Mouse (Mus musculus) CD4-positive, CD25-positive, alpha-beta regulatory T cell, adult 4 months (primary cell): ENCODE measurements around the gene Slc6a17. TPM values are rescaled to one million over a fixed set of nuclear protein-coding genes. Genes with fewer than 3 reads are reported as not detected.

Experiments
- ATAC-seq: one replicate; pipeline ENCODE4 v1.8.0; 2017
- polyA plus RNA-seq, 2 experiments: library from polyadenylated mRNA; unstranded; fragments of 100-300 nt; shearing (Covaris generic); gene quantifications; one replicate each; pipeline ENCODE4 v1.2.1; 2017

Gene Slc6a17
- polyA plus RNA-seq, 2 experiments from 2014 or later = not detected

DNA sequence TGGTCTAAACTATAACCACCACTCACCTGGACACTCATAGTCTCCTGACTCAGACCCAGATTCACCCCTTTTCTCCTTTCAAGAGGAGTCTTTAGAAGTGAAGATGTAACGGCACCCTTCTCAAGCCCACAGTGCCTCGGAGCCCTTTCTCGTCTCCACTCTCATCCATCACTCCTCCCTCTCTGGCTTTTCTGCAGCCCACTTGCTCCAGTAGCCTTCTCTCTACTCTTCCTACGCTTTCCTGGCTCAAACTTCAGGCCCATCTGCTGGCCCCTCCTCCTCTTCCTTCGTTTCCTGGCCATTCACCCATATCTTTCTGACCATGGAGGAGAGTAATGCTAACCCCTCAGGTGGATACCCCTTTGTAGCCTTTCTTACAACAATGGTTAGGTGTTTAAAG, 3.1 kb upstream of the Slc6a17 start:
- no peak for ATAC-seq

DNA sequence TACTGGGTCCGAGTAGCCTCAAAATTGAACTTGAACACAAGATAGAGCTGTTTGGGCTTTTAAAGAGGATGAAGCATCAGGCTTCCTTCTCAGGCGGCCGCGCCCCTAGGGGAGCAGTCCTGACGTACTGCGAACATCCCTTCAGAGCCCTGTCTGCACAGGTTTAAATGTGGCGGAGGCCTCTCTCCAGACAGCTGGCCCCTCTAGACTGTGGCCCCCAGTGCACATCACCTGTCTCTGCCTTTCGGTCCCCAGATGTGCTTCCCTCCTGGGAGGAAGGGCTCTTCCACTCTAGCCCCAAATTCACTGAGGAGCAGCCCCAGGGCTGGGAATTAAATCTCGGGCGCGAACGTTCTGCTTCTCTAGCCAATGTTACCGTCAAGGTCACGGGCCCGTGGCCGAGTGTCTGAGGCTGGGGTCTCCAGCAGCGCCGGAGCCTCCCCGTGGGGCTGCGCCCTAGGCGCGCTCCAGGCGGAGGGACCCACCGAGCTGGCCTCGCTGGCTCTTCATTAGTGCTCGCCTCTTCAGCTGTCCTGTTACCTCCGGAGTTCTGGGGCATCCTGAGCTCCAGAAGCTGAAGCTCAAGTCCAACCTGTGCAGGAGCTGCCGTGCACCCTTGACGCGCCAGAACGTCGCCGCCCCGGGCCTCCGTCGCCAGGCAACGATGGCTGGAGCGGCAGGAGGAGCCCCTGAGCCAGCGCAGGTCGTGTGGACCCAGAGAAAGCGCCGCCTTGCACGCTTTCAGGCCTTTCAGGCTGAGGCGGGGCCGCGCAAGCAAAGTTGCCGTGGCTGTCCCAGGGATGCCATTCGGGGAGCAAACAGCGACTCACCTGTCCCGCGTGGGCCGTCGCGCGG, 815 bp downstream of the Slc6a17 start:
- ATAC-seq = no peak

DNA sequence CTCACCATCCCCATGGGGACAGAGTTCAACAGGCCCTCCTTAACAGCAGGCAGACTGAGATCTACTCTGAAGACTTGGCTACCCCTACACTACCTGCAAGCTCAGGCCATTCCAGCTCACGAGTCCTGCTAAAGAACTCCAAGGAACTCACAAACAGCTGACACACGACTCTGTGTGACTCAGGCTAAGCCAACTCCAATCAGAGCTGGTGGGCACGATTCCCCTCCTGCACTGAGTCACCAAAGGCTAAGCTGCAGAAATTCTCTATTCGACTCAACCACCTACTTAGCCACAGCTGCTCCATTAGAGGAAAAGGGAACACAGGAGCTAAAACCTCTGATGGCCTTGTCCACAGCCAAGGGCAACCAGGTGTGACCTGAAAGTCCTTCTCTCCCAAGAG, 1.8 kb downstream of the Slc6a17 start:
- no peak for ATAC-seq

DNA sequence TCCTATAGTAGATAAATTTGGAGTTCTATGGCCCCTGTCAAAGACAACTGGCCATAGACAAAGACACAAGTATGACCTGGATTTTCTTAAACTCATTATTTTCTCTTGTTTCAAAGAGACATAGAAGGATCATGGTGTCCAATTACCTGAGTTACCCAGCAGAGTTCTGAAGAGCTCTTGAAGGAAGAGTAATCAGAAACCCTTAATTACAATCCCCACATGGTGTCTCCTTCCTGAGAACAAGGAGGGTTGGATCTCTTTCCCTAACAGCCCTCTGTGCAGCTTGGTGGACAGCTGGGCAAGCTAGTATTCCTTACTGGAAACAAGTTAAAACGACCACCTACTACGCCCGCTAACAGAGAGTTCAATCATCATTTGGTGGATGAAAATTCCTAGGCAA, 6.4 kb downstream of the Slc6a17 start:
- no peak for ATAC-seq

DNA sequence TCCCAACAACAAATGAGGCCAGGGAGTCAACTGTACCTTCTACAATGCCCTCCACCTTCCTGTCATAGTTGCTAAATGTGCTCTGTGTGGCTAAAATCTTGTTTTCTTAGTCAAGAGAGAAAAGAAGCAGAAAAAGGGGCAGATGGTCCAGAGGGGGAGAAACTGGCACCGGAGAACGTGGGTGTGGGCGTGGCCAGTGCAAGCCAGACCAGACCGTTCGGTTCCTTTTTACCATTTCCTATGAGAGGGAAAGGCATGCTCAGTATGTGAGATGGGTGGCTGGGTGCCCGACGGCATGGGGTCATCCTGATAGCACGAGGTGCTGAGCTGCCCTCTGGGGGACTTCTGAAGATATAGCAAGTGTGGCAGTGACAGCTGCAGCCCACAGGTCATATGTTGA, 9.1 kb downstream of the Slc6a17 start:
- ATAC-seq = no peak

DNA sequence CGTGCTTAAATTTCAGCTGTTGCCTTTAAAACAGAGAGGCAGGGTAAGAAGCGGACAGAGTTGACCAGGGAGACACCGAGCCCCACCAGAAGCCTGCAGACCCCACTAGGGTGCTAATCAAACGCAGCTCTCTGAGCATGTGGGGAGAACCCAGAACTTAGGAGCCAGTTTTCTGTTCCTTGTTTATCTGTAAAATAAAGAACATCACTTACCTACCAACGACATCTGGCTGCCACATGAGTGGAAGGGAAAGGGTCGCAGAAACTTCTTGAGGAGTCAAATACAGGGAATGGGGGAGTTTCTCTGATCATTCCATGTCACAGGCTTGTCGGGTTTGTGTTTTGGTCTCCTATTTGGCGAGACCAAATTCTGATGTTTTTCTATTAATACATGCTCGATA, 9.9 kb downstream of the Slc6a17 start:
- no peak for ATAC-seq

DNA sequence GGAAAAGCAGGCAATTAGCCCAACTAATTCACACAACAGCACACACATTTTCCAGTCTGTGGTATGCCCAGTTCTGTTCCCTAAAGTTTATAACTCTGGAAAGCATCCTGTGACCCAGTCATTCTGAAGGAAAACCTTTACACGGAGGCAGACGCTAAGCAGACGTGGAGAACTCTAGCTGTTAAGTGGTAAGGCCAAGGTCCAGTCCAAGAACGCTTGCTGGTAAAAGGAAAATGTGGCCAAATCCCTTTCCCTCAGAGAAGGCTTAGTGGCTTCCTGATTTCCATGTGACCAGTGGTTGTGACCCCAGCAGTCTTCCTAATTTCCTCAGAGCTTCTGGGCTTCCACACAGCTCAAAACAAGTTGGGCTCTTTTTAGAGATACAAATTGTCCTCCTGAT, 11.3 kb downstream of the Slc6a17 start:
- no peak for ATAC-seq

DNA sequence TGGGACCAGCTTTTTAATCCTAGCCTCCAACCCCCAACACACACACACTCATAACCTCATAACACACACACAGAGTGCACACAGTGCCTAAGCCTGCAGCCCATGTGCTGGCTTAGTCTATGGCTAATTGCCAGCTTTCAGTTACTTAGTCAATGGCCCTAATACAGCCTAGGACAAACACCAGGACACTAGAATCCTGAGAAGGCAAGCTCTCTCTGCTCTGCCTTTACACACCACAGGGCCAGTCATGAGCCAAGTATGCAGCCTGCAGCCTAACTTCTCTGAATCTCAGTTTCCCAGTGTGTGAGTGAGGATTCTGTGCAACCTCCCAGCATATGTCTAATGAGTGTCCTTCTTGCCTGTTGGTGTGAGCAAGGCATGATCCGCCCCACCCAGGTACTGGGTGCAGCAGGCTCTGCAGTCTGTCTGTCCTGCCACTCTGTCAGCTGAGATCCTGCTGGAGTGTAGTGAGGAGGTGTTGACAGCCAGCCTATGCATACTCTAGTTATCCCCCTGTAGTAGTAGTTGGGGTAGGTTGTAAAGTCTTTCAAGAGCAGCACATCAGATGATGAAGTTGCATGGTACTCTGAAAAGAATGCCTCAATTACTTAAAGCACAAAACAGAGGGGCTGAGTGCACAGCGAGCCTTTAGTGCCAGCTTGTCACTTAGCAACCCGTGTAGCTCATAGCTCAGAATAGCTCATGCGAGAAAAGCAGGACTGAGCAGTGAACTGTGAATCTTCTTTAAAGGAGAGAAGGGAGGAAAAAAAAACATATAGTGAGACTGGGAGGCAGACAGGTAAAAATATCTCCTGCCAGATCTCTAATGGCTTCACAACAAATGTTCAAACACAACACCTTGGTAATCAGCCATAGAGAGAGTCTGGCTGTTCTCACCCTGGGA, 12.1 kb downstream of the Slc6a17 start:
- ATAC-seq = no peak

DNA sequence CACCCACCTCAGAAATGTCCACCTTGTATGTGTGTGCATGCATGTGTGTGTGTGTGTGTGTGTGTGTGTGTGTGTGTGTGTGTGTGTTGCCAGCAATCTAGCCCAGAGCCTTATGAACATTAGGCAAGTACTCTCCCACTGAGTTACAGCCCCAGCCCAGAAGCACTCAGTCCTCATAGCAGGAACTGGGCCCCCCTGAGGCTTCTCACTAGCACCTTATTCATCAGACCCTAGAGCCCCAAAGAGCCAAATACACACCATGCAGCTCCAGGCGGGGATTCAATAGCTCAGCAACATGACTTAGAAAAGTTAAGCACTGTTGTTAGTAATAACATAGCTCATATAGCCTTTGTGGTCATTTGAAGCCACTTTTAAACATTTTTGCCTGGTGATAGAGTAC, 13.3 kb downstream of the Slc6a17 start:
- no peak for ATAC-seq

DNA sequence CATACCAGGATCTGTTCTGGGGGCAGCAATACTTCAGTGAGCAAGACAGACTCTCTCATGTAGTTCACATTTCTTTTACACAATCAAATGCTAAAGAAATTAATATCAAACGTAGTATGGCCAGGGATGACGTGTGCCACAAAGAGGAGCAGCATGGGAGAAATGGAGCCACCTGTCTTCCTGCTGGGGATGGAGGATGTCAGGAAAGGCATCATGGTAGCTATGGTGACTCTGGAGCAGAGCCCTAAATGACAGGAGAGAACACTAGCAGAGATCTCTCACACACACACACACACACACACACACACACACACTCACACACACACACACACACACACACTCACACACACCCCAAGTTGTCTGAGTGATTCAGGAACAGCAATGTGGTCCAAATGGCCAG, 14.1 kb downstream of the Slc6a17 start:
- ATAC-seq = no peak

DNA sequence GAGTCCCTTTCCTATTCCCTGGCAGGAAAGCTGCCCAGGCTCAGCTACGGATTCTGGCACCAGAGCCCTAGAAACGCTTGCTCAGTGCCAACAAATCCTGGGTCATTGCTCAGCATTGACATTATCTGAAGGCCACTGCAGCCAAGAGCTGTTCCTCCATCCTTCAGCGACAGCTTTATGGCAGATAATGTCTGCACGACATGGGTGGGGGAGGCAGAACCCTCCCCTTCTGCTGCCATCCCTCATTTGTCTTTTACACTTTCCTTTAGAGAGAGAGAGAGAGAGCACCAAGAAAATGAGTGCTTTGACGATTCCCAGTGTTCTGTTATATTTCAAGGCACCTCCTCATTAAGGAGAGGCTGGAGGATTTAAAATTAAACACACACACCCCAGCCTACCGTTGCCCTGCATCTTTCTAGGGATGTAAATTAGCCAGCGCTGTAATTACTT, 16.1 kb downstream of the Slc6a17 start:
- ATAC-seq = no peak

DNA sequence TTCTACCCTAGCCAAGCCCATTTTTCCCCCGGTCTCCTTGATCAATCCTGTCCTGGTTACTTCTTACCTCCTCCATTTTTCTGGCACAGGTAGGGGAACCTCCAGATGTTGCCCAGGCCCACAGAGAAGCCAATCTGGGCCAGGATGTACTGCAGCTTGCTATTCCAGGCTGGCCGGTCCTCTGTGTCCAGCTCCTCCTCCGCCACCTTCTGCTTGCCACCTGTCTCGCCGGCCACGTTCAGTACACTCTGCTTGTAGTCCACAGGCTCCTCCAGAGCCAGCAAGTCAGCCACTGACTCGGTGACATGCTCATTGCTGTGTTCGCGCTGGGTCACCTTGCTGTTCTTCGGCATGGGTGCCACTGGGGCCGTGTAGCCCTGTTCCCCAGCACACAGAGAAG, 17.5 kb downstream of the Slc6a17 start:
- ATAC-seq = no peak

DNA sequence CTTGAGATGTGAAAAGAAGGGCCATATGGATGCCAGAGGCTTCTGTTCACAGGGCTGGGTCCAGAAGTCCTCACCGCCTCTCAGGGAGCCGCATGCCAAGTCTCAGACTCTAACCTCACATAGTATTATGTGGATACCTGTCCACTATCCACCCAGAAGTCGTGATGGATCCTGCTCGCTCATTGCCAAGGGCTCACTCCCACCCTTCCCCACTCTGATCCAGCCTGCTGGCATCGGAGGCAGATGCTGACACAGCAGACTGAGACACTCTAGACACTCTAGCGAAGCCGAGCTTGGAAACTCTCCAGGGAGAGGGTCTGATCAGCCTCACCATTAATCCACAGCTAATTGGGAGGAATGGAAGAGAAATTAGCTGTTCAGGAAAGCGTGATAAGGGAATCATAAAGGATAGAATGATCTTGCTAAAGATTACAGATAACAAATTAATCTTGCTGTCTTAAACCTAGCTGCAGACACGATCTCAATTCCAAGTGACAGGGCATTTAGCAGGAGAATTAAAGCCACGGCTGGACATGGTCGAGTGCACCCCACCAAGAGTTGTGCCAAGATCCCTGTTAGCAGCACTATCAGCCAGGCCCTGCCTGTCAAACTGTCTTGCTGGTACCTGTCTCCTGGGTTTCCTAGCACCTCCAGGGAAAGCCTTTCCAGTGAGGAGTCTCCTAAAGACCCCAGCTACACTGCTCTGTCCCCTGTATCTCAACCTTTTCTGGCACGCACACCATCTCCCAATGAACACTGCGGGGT, 21.6 kb downstream of the Slc6a17 start:
- no peak for ATAC-seq

DNA sequence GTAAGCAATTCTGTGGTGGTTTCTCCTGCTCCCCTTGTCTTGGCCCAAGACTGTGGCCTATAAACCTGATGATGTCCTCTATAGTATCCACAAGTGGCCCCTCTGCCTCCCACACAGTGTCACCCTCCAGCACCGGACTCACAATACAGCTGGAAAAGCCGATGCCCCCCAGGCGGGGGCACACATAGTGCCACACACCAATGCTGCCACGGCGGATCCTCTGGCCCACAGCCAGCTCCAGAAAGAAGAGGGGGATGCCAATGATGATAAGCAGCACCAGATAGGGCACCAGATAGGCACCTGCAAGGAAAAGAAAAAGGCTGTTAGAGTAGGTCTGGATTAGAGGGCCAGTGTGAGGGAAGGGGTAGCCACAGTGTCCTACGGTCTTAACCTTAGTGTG, 22.3 kb downstream of the Slc6a17 start:
- no peak for ATAC-seq

DNA sequence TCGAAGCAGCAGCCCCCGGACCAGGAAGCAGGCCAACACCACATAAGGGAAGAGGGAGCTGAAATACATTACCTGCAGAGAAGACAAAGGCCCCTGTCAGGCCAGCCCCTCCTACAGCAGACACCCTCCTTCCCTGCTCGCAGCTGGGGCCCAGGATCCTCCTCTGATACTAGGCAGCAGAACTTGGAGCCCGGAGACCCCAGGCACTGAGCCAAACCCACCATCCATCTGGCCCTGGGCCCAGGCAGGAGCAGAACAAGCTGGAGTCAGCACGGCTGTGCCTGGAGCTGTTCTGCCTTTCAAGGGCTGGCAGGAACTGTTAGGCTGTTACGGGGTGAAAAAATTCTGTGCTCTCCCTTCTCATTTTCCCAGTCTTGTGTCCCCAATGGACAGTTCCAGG, 26.4 kb downstream of the Slc6a17 start:
- ATAC-seq = no peak

DNA sequence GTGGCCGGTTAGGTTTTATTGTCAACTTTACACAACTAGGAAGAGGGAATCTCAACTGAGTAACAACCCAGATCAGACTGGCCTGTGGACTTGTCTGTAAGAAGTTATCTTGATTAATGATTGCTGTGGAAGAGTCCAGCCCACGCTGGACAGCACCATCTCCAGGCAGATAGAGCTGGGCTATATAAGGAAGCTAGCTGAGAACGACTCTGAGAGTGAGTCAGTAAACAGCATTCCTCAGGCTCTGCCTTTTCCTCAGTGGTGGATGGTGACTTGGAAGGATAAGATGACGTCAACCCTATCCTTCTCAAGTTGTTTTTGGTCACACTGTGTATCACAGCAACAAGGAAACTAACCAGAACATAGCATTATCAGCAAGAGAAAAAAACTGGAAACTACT, 29.2 kb downstream of the Slc6a17 start:
- ATAC-seq = no peak

DNA sequence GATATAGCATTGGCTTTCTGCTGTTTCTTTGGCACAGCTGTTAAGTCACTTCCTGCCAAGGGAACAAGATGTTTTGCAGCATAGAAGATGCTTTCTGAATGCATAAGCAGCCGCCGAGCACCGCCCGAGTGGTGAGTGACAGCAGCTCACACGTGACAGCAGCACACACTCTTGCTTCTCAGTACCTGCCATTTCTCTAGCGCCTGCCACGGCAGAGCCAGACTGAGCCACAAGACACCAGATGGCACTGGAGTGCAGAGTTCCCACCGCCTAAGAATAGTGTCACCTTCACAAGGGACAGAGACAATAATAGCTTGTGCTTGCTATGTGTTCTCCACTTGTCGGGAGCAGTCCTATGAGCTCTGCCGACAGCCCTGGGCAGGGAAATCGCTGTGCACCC, 34.5 kb downstream of the Slc6a17 start:
- peak; percentile 74 for ATAC-seq

DNA sequence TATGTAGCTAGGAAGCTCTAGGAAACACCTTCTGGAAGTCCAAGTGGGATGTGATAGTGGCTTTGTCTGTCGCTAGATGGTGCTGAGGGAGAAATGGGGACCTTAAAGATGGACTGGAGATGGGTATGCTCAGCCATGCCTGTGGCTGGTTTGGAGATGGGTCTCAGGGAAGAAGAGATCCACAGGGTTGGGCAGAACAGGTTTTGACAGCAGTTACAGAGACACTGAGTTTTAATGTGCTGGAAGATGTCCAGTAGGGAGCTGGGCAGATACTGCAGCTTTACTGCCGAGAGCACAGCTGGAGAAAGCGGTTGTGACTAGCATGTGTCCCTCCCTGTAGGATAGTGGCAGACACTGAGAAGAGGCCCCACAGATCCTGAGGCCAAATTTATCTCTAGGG, 37.2 kb downstream of the Slc6a17 start:
- no peak for ATAC-seq

DNA sequence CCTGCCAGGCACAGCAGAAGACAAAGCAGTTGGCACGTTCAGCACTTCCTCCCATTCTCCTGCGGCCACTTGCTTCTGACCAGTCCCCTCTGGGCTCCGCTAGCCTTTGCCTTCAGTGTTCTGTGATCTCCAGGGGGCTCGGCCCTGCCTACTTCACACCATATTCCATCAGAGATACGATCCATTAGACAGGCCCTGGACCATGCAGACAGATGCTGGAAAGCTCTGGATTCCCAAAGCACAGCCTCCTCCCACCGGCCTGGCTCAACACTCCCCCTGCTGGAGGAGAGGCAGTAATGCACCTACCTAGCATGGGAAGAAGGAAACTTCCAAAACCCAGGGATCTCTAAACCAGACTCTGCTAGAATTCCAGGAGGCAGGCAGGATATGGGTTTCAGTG, 45.6 kb downstream of the Slc6a17 start:
- no peak for ATAC-seq

DNA sequence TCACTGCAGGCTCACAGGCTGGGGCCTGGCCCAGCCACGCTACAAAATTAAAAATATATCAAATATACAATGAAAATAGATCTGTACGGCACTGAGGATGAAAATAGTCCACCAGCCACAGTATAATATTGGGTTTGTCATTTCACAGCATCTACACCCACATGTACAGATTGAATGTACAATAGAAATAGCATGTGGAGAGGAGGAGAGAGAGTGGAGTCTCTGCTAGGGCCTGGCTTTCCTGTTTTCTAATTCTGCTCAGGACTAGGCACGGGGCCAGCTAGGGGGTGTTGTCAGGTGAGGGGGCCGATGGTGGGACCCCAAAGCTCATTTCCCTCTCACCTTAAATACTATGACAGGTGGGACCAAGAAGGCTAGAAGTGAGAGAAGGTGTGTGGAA, 48.8 kb downstream of the Slc6a17 start:
- no peak for ATAC-seq

DNA sequence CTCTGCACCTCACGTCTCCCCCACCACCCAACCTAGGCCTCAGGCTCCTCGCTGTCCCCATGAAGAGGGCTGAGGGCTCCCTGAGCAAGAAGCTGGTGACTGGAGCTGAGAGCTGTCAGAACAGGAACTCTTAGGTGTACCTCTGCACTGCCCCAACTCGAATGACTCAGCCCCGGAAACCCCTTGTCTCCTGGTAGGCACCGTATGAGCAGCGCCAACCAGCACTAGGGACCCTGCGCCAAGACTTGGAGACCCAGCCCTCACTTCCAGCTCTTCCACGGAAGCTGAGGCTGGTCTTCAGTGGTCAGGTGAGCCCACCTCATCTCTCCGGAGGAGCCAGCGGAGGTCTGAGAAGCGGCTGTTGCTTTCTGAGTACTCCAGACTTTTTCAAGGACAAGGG, 49.7 kb downstream of the Slc6a17 start:
- ATAC-seq = no peak

DNA sequence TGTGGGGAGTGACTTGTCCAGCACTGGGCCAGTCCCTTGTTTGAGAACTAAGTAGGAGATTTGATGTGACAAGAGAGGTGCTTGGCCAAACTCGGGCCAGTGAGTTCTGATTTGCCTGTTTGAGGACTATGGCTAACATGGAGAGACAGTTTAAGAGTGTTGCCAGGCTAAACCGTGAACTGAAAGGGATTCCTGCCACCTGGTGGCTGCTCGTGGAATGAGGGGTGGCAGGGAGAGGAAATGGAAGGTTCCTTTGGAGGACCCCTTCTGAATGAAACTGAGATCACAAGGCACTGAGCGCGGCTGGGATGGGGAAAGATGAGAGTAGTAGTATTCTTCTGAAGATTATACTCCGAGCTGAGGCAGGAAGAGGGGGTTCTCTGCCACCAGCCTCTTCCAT, 51.2 kb downstream of the Slc6a17 start:
- ATAC-seq = peak; percentile 82

DNA sequence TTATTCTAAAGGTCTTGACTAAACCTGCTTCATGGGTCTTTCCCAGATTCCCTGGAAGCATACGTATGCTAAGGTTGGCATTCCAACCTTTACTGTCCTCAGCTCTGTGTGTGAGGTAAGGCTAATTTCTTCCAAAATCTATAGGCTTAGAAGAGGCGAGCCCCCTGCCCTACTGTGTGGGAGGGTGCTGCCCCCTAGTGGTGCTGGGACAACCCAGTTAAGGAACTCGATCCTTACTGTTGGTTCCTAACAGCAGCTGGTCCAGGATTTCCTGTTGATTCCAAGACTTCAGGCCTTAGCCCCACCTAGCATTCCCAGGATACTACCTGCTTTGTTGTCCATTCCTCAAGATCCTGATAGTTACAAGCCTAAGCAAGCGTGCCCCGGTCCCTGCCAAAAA, 55.7 kb downstream of the Slc6a17 start:
- ATAC-seq = no peak
